Mouse (Mus musculus) cerebellum, adult 9-10 months (tissue): ENCODE measurements around the gene Pde1c.
"Not testable (repeated sequence)": the region's sequence is repeated elsewhere in the genome, so short reads cannot be mapped to it uniquely, and the experiment has no call there.

Source experiments
- DNase-seq: peaks from one replicate; pipeline ENCODE4 v3.0.0; 2022

Gene Pde1c

DNA sequence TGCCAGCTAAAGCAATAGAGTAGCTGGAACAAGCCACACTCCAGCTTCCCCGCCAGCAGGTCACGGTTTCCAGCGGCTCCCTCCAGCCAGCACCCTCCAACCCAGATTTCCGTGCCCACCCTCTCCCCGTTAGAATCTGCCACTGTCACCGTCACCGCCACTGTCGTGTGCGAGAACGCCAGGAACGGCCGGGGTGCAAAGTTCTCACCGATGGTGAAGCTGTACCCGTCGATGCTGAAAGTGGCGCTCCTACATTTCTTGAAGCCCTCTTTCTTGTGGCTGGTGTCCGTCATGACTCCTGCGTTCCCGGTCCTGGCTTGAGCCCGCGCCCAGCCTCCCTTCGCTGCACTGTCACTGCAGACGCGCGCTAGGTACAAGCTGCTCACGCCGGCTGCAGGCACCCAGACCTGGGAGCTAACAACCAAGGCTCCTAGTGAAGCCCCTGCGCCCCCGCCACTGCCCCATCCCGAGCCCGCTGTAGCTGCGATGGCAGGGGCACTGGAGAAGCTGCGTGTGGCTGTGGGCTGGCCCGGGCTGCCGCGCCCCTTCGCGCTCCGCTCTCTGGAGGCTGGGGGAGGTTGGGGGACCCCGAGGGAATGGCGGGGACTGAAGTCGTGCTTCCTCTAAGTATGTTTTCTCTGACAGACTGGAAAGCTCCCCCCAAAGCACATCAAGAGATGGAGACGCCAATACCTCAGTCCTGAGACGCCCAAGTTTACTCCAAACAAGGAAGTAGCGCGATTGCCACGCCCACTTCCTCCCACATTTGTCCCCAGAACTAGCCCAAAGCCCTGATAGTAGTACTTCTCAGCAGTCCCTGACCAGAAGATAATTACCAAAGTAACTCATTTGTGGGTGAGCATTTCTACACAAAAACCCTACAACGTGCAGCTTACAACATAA, at the start of gene Pde1c:
TSS of gene Pde1c (minus strand) at position 634 of the 903 bp plus-strand sequence.
- DNase-seq, result peak; percentile 35

DNA sequence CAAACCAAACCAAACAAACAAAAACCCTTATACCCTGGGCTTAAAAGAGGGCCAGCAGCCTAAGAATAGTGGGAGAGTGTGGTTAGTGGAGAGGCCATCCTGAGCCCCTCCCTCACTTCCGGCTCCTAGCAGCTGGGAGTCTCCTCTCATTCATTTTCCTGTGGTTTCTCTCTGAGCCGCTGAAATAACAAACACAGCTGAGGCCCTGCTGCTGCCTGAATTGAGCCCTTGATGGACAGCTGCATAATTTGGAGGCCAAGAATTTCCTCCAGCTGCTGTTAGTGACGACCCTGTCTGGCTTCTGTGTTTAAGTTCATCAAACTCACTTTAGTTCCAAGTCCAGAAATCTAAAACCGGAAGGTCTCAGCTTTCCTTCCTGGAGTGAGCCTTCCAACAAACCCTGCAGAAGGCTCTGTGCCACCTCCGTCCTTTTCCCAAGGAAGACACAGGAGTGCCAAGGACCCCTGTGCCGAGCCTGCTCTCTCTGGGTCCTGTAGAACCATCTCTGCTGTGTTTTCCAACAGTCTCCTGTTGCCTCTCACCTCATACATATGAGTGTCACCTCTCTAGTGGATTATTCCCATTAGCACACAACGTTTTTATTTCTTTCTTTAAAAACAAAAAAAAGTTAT, 48.2 kb upstream of the Pde1c start:
- no peak for DNase-seq

DNA sequence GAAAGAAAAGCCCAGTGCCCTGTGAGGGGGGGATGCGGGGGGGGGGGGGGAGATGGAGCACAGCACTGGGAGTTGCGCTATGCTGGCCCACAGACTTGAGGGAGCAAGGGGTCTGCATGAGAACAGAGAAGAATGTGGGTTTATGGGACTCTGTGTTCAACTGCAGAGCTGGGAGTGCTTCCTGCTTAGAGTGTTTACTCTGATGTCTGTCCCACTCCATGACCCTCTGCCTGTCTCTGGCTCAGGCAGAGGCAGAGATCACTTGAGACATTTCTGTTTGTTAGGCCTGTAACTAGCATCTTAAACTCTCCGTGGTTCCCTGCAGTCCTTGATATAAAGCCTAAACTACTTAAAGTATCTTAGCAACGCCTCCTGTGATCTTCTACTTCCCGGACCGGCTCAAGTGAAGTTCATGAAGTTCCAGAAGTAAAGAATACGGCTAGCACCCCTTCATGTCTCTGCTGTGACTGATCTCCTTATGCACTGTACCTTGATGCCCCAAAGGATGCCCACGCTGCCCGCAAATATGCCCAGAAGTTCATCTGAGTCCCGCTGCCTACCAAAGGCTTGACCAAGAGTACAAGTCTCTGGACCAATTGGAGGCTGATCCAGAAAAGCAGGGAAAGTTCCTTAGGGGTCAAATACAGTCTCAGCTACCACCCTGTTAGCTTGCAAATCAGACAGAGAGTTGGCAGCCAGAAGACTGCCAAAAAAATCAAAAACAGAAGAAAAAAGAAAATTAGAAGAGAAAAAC, 47.5 kb upstream of the Pde1c start:
- no peak for DNase-seq

GRCm38 (mm10) chr6:56609529-56609928, 40.6 kb upstream of the Pde1c start:
- not testable (repeated sequence) for DNase-seq

GRCm38 (mm10) chr6:56608277-56608676, 39.4 kb upstream of the Pde1c start:
- DNase-seq, result peak; percentile 86

DNA sequence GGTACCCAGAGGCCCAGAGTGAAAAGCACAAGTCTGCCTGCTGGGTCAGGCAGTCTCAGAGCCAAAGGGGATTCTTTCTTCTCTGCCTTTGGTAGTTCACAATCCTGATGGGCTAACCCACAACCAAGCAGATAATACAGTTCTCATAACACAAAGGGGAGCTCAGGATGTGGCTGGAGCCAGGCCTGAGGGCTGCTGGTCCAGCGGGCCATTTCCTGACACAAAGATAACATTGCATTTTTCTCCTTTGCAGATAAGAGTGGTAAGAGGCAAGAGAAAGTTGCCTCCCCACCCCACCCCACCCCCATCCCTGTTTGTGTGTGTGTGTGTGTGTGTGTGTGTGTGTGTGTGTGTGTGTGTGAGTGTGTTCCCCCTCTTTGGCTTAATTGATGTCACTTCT, 10.7 kb upstream of the Pde1c start:
- DNase-seq, result no peak

DNA sequence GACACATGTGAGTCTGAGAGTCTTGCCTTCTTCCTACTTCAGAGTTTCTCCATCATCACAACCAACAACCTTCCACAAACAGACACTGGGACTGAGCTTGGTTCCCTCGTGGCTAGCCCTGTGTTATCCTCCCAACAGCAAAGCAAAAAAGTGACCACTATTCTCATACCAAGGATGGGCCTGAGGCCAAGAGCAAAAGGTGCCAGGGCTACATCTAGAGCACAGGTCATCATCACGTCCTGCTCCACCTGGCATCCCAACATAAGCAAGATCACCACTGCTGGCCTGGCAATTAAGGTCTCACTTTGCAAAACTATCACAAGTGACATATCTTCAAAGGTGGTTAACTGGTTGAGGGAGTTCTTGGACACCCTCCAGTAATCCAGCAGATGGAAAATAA, 8.0 kb downstream of the Pde1c start:
- DNase-seq, result no peak

DNA sequence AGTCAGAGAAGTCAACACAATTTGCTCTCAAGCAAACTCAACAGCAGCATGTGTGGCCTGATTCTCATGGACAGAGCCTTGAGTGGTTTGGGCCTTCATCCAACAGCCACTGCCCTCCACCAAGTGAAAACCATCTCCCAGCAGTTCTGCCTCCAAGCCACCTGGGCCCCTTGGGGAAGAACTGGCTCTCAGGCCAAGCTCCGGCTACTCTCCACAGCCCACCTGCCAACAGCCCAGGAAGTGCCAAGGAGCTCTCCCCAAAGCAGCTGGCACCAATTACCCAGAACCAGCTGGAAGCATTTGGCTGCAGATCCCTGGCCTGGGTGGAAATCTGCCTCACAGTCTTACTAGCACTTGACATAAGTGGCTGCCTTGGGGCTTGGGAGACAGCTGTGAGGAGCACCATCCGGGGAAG, 8.4 kb downstream of the Pde1c start:
- DNase-seq, result peak; percentile 98

- DNase-seq, result peak; percentile 32
Observed at GRCm38 (mm10) chr6:56558711-56559110, 10.2 kb downstream of the Pde1c start.

- no peak for DNase-seq
Observed at GRCm38 (mm10) chr6:56555848-56556247, 13.1 kb downstream of the Pde1c start.

DNA sequence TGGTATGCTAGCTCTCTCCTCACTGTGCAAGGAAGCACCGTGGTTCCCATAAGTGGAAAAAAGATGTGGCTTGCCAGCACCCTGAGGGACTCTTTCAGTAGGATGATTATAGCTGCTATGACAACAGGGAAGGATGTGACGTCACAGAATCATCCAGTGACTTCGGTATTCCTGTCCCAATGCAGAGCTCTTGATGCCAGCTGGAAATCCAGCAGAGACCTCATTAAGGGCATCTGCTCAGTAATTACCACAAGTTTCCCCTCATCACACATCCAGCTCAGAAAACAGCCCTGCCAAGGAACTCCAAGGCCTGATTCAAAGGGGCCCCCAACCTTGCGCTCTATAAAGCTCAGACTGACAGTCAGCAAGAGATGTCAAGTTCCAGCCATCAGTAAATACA, 13.5 kb downstream of the Pde1c start:
- DNase-seq, result no peak

- DNase-seq, result no peak
Observed at GRCm38 (mm10) chr6:56551022-56551421, 17.9 kb downstream of the Pde1c start.

- DNase-seq, result no peak
Observed at GRCm38 (mm10) chr6:56540247-56540646, 28.7 kb downstream of the Pde1c start.

- DNase-seq, result no peak
Observed at GRCm38 (mm10) chr6:56534653-56535052, 34.2 kb downstream of the Pde1c start.

DNA sequence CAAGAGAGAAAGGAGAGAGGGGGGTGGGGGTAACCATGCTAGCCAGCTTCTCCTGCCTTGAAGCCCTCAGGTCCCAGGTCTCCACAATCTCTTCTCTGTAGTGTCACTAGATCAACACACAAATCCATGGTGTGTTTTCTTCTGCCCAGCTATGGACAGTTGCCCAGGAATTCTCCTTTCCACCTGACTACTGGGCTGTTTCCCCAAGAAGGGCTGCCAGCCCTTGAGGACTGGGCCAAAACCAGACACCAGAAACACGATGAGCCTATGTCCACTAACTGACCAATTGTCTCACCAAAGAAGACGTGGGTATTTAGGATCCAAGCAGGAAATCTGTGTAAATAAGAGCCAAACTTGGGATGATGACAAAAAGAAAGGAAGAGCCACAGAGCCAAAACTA, 36.6 kb downstream of the Pde1c start:
- peak; percentile 69 for DNase-seq

DNA sequence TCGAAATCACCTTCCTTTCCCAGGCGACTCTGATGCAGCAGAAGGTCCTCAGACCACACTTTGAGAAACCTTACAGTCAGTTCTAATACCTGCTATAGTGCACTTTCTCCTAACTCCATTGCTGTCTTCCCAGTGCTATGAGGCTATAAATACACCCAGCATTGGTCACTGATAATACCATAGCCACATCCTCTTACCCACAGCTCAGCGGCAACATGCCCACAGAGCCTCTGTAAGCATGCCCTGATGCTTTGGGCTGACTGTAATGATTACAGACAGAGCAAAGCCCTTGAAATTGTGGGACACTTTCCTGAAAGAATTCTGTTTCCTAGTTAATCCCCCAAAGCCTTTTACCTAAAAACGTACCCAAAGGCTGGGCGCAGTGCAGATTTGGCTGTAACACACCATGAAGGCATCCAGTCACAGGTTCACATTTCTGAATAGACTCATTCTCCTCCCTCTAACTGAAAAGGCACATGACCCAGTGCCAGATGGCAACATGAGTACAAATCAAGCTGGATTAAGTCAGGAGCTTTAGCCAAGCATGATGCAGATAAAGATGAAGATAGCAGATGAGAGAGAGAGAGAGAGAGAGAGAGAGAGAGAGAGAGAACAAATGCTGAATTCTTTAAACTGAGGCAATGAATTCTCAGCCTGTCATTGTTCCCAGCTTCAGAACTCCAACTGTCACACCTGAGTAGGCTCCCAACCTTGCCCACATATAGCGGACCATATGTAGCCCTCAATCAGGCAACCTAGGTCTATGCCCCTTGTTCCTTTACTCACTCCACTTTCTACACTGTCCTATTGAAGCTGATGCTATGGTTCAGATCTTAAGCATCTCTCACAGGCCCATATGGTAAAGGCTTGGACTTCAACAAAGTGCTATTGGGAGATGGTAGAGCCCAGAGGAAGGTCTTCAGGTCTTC, 44.7 kb downstream of the Pde1c start:
- DNase-seq, result peak; percentile 82

GRCm38 (mm10) chr6:56489161-56489560, 79.7 kb downstream of the Pde1c start:
- DNase-seq, result no peak

GRCm38 (mm10) chr6:56485078-56485477, 83.8 kb downstream of the Pde1c start:
- no peak for DNase-seq

DNA sequence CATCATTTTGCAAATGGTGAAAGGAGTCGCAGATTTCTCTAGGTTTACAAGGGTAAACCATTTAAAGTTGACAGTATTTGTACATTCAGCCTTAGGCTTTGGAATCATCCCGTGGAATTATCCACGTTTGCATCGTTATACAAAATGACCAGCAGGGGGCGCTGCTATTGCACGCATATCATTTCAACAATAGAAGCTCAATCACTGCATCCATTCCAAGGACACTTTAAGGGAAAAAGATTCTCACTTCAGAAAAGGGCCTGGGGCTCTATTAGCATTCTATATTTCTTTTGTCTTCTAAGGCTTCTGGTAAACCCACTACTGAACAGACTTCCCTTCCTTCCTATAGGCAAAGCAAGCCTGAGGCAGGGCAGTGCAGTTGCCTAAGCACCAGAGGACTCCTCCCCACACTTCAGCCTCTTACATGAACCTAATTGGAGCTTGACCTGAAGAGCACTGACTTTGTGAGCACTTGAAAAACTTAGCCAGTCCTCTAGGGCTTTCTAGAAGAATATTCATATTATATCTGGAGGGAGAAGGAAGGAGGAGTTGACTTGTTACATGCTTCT, 87.9 kb downstream of the Pde1c start:
- peak; percentile 74 for DNase-seq

DNA sequence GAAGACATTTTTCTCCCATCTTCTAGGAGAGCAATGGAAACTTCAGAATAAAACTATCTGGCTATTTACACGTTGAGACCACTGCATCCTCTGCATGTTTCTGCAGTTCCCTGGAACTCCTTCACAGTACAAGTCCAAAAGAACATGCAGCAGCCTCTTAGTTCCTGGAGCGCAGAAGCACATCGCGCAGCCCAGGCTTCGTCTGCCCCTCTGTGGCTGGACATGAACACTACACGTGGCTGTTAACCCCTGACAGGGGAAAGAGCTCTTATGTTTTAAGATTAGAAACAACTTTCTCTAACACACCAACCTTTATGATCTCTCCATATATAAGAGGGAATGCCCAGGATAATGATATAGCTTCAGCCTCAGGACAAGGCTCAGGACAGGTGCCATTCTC, 92.3 kb downstream of the Pde1c start:
- DNase-seq, result peak; percentile 54

DNA sequence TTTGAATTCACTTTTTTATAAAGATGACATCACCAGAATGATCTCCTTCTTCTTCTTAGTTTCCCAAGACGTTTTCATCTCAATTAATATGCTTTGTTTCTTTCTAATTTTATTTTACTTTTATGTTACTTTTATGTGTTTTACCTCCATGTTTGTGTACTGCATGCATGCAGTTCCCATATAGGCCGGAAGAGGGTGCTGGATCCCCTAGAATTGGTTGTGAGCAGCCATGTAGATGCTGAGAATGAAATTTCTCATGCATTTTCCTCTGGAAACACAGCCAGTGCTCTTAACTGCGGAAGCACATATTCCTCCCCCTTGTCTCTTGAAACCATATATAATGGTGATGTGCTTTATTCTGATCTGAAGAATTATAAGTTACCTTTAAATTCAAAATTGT, 110.8 kb downstream of the Pde1c start:
- DNase-seq, result no peak

DNA sequence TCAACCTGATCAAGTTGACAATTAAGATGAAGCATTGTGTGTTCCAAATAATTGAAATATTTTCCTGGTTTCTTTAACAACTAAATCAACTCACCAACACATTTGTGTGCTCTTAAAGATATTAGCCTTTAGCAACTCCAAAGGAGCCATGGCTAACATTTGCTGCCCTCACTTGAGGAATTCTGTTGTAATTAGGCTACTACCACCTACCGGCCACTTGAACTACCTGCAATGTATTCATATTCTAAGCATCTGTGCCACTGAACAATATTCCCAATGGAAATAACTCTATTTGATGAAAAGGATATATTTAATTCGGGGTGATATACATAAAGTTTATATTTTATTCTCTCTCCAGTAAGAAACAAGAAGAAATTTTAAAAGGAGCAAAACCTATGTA, 121.0 kb downstream of the Pde1c start:
- peak; percentile 70 for DNase-seq
